16 mouse cellular contexts compared by ENCODE assay signal in genomic region chr6:35599841-35600240, GRCm38 (mm10).
"Had no signal": no experiment of that assay in that cellular context is flagged by ENCODE, and none has a peak within 500 bp of the region (broad histone marks: within the 10 kb centered on the region; RNA-seq: fewer than 3 reads in every experiment).

No protein-coding gene starts in this region.

- H3K27ac ChIP-seq: neural tube, embryonic 12.5 days; neural tube, embryonic 13.5 days; neural tube, embryonic 15.5 days; stomach, embryonic 15.5 days; stomach, postnatal 0 days had no signal

- H3K36me3 ChIP-seq: neural tube, embryonic 12.5 days; neural tube, embryonic 13.5 days; neural tube, embryonic 15.5 days; stomach, embryonic 15.5 days had no signal

- H3K9me3 ChIP-seq: neural tube, embryonic 12.5 days; neural tube, embryonic 15.5 days; stomach, embryonic 15.5 days had no signal

- H3K9ac ChIP-seq: neural tube, embryonic 12.5 days; neural tube, embryonic 13.5 days; neural tube, embryonic 15.5 days; stomach, embryonic 15.5 days had no signal

- H3K4me2 ChIP-seq: neural tube, embryonic 12.5 days; neural tube, embryonic 13.5 days; neural tube, embryonic 15.5 days; stomach, embryonic 15.5 days had no signal

- H3K4me1 ChIP-seq: neural tube, embryonic 12.5 days; neural tube, embryonic 15.5 days; stomach, embryonic 15.5 days had no signal

- H3K4me3 ChIP-seq: neural tube, embryonic 12.5 days; neural tube, embryonic 13.5 days; neural tube, embryonic 15.5 days; stomach, embryonic 15.5 days had no signal

- DNase-seq: retina, postnatal 1 day; right cerebral cortex, adult 18-20 months; right cerebral cortex, postnatal 14 days; right cerebral cortex, postnatal 25 days; spleen, adult 18-20 months; thymus, adult 18-20 months; thymus, adult 2 months; thymus, postnatal 14 days; thymus, postnatal 25 days; thymus, postnatal 36 days; thymus, postnatal 4 days had no signal

- H3K27me3 ChIP-seq: neural tube, embryonic 12.5 days; neural tube, embryonic 13.5 days; neural tube, embryonic 15.5 days; stomach, embryonic 15.5 days had no signal
